Mouse (Mus musculus) spleen, adult 18-20 months (tissue): ENCODE results near the gene S100a4.
A peak's percentile ranks its signal among the peaks of the same experiment; 100 is the strongest.

ENCODE experiments used
- DNase-seq, 2 experiments: peaks; one replicate each; pipeline ENCODE4 v3.0.0; 2022; ENCODE audit warnings: mixed read lengths in 2 of 2

The S100a4 gene

GRCm38 (mm10) chr3:90627366-90627765 is 23.8 kb downstream of the S100a4 start:
- DNase-seq, result no peak

GRCm38 (mm10) chr3:90627807-90628206 is 24.2 kb downstream of the S100a4 start:
- DNase-seq, result no peak

- no peak for DNase-seq
Observed at GRCm38 (mm10) chr3:90629298-90629697, 25.7 kb downstream of the S100a4 start.

- no peak for DNase-seq
Observed at GRCm38 (mm10) chr3:90631984-90632383, 28.4 kb downstream of the S100a4 start.

GRCm38 (mm10) chr3:90638511-90639275 is 35.1 kb downstream of the S100a4 start:
- no peak for DNase-seq

GRCm38 (mm10) chr3:90639511-90640154 is 36.1 kb downstream of the S100a4 start:
- DNase-seq, result peak; percentile 29 to 63

- no peak for DNase-seq
Observed at GRCm38 (mm10) chr3:90640981-90641380, 37.4 kb downstream of the S100a4 start.

- peak; percentile 15 to 55 for DNase-seq
Observed at GRCm38 (mm10) chr3:90644220-90644619, 40.6 kb downstream of the S100a4 start.

GRCm38 (mm10) chr3:90647291-90647690 is 43.7 kb downstream of the S100a4 start:
- no peak for DNase-seq

- no peak for DNase-seq
Observed at GRCm38 (mm10) chr3:90648981-90649380, 45.4 kb downstream of the S100a4 start.

- DNase-seq, result no peak
Observed at GRCm38 (mm10) chr3:90649832-90650231, 46.3 kb downstream of the S100a4 start.

- DNase-seq, result peak; percentile 11 to 66
Observed at GRCm38 (mm10) chr3:90652878-90653508, 49.4 kb downstream of the S100a4 start.

- DNase-seq, result no peak
Observed at GRCm38 (mm10) chr3:90653717-90654116, 50.1 kb downstream of the S100a4 start, which contains the start of gene S100a7a. TSS of gene S100a7a (plus strand) at chr3:90654017.
